Mouse (Mus musculus): ENCODE data around the gene Plekhg6. TPM values are rescaled to one million over a fixed set of nuclear protein-coding genes. Genes with fewer than 3 reads are reported as not detected.

The Plekhg6 gene
- total RNA-seq, 1 experiment: 1.1 TPM

DNA sequence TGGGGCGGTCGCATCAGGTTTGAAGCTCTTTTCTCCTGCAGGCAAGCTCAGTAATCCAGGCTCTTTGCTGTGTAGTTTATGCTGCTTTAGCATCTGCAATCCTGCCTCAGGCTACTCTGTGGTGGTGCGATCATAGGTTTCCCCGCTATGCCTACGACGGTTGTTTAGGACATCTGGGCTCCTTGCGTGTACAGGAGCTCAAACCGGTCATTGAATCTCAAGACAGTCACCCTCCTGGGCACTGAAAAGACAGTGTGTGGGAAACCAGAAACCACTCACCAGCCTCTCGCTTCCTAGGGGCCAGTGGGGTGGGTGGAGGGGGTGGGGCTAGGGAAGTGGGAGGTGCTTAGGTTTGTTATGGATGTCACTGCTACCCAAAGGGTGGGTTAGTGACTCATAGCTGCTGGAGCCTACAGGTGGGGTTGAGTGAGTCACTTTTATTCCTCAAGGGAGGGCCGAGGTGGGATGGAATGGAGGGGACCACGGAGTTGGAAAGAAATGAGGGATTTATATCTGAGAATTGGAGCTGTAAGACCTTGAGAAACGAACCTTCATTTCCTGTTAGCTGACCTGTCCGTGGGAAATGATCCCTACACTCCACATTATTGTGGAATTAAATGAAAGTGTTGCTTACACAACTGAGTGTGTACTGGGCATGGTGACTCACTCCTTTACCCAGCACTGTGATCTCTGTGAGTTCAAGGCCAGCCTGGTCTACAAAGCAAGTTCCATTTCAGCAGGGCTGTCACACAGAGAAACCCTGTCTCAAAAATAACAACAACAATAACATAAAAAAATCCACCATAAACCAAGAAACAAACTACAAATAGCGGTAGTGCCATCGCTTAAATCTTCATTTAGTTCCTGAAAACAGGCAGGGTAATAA lies 44.9 kb upstream of the Plekhg6 start:
- Histone ChIP-seq H3K36me3 (ENCODE audit: control insufficient read depth, insufficient read depth, low read length, poor library complexity, severe bottlenecking) (no peaks in the 10 kb centered on the region), H3K27ac (ENCODE audit: insufficient read depth, low read depth, low read length, poor library complexity, severe bottlenecking) (no peak overlapping the region), H3K9ac (ENCODE audit: insufficient read depth, low read depth, low read length, poor library complexity, severe bottlenecking) (no peak overlapping the region; the same call in 1 of the 2 replicates), H3K9me3 (ENCODE audit: control insufficient read depth, insufficient read depth, low read depth, low read length) (no peaks in the 10 kb centered on the region), H3K4me3 (ENCODE audit: insufficient read depth in 1 of 2, low read depth in 1 of 2, low read length in 2 of 2, poor library complexity in 1 of 2, severe bottlenecking in 1 of 2) (peak overlapping the region; percentile 42 to 53), H3K4me1 (ENCODE audit: control insufficient read depth in 2 of 2, insufficient read depth in 2 of 2, low read length in 2 of 2, poor library complexity in 1 of 2) (peaks cover 4 to 32% of the 10 kb centered on the region in 2 experiments)
- no peak for TF ChIP-seq ZNF384 (IDR thresholded peaks at IDR 0.05; ENCODE audit: low read depth, low read length)
- TF ChIP-seq HCFC1 (IDR thresholded peaks at IDR 0.05; ENCODE audit: borderline replicate concordance, insufficient read depth, low read length): no peak
- no peak for TF ChIP-seq ZC3H11A (IDR thresholded peaks at IDR 0.05; ENCODE audit: borderline replicate concordance, low read depth, low read length)
- TF ChIP-seq MAFK (IDR thresholded peaks at IDR 0.05; ENCODE audit: insufficient read depth, low read depth, low read length): no peak
- TF ChIP-seq CHD2 (IDR thresholded peaks at IDR 0.05; ENCODE audit: low read depth, low read length): no peak
- in situ Hi-C loops (cut with MboI; ENCODE audit: low sequenced_read_pairs in 2 of 2, unreplicated experiment in 2 of 2): loop anchor here in 1 of 2 experiments (10.0 kb wide), 2 partner anchors 61 to 179 kb away; no protein-coding TSS in a partner anchor
- no peak for DNase-seq (ENCODE audit: low read depth, low spot score)

DNA sequence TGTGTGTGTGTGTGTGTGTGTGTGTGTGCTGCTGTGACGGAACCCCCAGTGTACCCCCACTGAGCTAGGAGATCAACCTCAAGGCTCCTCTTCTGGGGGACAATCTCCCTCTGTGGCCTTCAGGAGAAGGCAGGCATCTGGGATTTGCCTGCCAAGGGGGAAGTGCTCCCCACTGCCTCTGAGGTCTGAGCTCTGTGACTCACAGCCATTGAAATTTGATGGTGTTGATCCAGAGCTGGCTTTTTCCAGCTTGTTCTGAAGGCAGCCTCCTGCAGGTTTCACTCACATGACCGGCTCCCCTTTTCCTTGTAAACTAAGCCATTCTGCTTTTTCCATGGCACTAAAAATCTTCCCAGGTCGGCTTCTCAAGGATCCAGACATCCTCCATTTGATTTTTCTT lies 43.6 kb upstream of the Plekhg6 start:
- no peak for DNase-seq (ENCODE audit: low read depth, low spot score)
- H3K4me1 ChIP-seq (ENCODE audit: control insufficient read depth in 2 of 2, insufficient read depth in 2 of 2, low read length in 2 of 2, poor library complexity in 1 of 2): peaks cover 6 to 31% of the 10 kb centered on the region in 2 experiments

DNA sequence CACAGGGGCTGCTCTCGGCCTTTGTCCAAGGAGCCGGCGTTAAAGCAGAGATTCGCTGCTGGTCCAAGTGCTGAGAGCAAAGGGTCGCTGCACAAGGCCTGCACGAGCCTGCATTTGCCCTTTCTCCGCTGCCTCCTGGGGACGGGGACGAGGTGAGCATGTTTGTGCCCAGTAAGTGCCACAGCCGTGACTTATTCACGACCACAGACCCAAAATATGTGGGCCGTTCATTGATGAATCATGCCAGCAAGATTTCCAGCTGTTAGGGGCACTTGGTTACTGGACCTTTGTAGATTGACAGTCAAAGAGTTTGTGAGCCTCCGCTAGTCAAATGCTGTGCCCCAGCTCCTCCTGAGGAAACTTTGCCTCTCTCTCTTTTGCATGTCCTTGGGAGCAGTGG lies 42.9 kb upstream of the Plekhg6 start:
- Histone ChIP-seq H3K9ac (ENCODE audit: insufficient read depth, low read depth, low read length, poor library complexity, severe bottlenecking) (peak overlapping the region; percentile 51), H3K27ac (ENCODE audit: insufficient read depth, low read depth, low read length, poor library complexity, severe bottlenecking) (no peak overlapping the region), H3K36me3 (ENCODE audit: control insufficient read depth, insufficient read depth, low read length, poor library complexity, severe bottlenecking) (no peaks in the 10 kb centered on the region), H3K9me3 (ENCODE audit: control insufficient read depth, insufficient read depth, low read depth, low read length) (no peaks in the 10 kb centered on the region), H3K4me3 (ENCODE audit: insufficient read depth in 1 of 2, low read depth in 1 of 2, low read length in 2 of 2, poor library complexity in 1 of 2, severe bottlenecking in 1 of 2) (peak overlapping the region in 1 of 2 experiments; percentile 11; a peak in 1 of 4 replicates), H3K4me1 (ENCODE audit: control insufficient read depth in 2 of 2, insufficient read depth in 2 of 2, low read length in 2 of 2, poor library complexity in 1 of 2) (peaks cover 6 to 31% of the 10 kb centered on the region in 2 experiments)
- TF ChIP-seq ZC3H11A (IDR thresholded peaks at IDR 0.05; ENCODE audit: borderline replicate concordance, low read depth, low read length): no peak
- TF ChIP-seq CHD2 (IDR thresholded peaks at IDR 0.05; ENCODE audit: low read depth, low read length): no peak
- TF ChIP-seq ZNF384 (IDR thresholded peaks at IDR 0.05; ENCODE audit: low read depth, low read length): no peak
- TF ChIP-seq MAFK (IDR thresholded peaks at IDR 0.05; ENCODE audit: insufficient read depth, low read depth, low read length): no peak
- TF ChIP-seq HCFC1 (IDR thresholded peaks at IDR 0.05; ENCODE audit: borderline replicate concordance, insufficient read depth, low read length): no peak
- no peak for DNase-seq (ENCODE audit: low read depth, low spot score)
- in situ Hi-C loops (cut with MboI; ENCODE audit: low sequenced_read_pairs in 2 of 2, unreplicated experiment in 2 of 2): loop anchor here (5.0 to 10.0 kb wide), 4 partner anchors 59 to 181 kb away; no protein-coding TSS in a partner anchor

More for the DNA sequence above, 43.6 kb upstream of the Plekhg6 start:
- Histone ChIP-seq H3K36me3 (ENCODE audit: control insufficient read depth, insufficient read depth, low read length, poor library complexity, severe bottlenecking) (no peaks in the 10 kb centered on the region), H3K27ac (ENCODE audit: insufficient read depth, low read depth, low read length, poor library complexity, severe bottlenecking) (0 out of 2 replicates have a peak overlapping the region, but pooled peaks have one; percentile 17), H3K9ac (ENCODE audit: insufficient read depth, low read depth, low read length, poor library complexity, severe bottlenecking) (no peak overlapping the region), H3K9me3 (ENCODE audit: control insufficient read depth, insufficient read depth, low read depth, low read length) (no peaks in the 10 kb centered on the region), H3K4me3 (ENCODE audit: insufficient read depth in 1 of 2, low read depth in 1 of 2, low read length in 2 of 2, poor library complexity in 1 of 2, severe bottlenecking in 1 of 2) (no peak overlapping the region)
- TF ChIP-seq MAFK (IDR thresholded peaks at IDR 0.05; ENCODE audit: insufficient read depth, low read depth, low read length) (no peak), CHD2 (IDR thresholded peaks at IDR 0.05; ENCODE audit: low read depth, low read length) (no peak), ZC3H11A (IDR thresholded peaks at IDR 0.05; ENCODE audit: borderline replicate concordance, low read depth, low read length) (no peak), HCFC1 (IDR thresholded peaks at IDR 0.05; ENCODE audit: borderline replicate concordance, insufficient read depth, low read length) (no peak), ZNF384 (IDR thresholded peaks at IDR 0.05; ENCODE audit: low read depth, low read length) (no peak)
- in situ Hi-C loops (cut with MboI; ENCODE audit: low sequenced_read_pairs in 2 of 2, unreplicated experiment in 2 of 2): loop anchor here (5.0 to 10.0 kb wide), 4 partner anchors 59 to 181 kb away; no protein-coding TSS in a partner anchor

DNA sequence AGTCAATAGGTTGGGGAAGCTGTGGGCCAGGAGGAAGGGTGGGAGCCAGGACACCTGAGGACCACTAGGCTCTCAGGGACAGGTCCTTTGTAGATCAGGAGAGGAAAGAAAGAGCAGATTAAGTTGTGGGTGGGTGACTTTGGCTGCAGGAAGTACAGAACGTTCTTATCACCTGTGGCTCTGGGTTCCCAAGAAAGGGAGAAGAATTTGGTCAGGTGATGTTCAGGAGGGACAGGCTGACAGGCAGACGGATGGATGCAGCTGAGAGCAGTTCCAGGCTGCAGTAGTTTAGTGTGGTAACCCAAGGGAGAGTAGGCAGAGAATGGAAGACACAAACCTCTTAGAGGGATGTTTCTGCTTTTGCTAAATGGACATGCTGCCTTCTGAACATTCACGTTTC lies 42.5 kb upstream of the Plekhg6 start:
- Histone ChIP-seq H3K27ac (ENCODE audit: insufficient read depth, low read depth, low read length, poor library complexity, severe bottlenecking) (no peak overlapping the region; the same call in 1 of the 2 replicates), H3K9me3 (ENCODE audit: control insufficient read depth, insufficient read depth, low read depth, low read length) (no peaks in the 10 kb centered on the region), H3K9ac (ENCODE audit: insufficient read depth, low read depth, low read length, poor library complexity, severe bottlenecking) (no peak overlapping the region; the same call in 1 of the 2 replicates), H3K36me3 (ENCODE audit: control insufficient read depth, insufficient read depth, low read length, poor library complexity, severe bottlenecking) (no peaks in the 10 kb centered on the region), H3K4me3 (ENCODE audit: insufficient read depth in 1 of 2, low read depth in 1 of 2, low read length in 2 of 2, poor library complexity in 1 of 2, severe bottlenecking in 1 of 2) (no peak overlapping the region), H3K4me1 (ENCODE audit: control insufficient read depth in 2 of 2, insufficient read depth in 2 of 2, low read length in 2 of 2, poor library complexity in 1 of 2) (peaks cover 6 to 31% of the 10 kb centered on the region in 2 experiments)
- no peak for DNase-seq (ENCODE audit: low read depth, low spot score)
- TF ChIP-seq ZC3H11A (IDR thresholded peaks at IDR 0.05; ENCODE audit: borderline replicate concordance, low read depth, low read length) (no peak), HCFC1 (IDR thresholded peaks at IDR 0.05; ENCODE audit: borderline replicate concordance, insufficient read depth, low read length) (no peak), CHD2 (IDR thresholded peaks at IDR 0.05; ENCODE audit: low read depth, low read length) (no peak), MAFK (IDR thresholded peaks at IDR 0.05; ENCODE audit: insufficient read depth, low read depth, low read length) (no peak), ZNF384 (IDR thresholded peaks at IDR 0.05; ENCODE audit: low read depth, low read length) (no peak)
- in situ Hi-C loops (cut with MboI; ENCODE audit: low sequenced_read_pairs in 2 of 2, unreplicated experiment in 2 of 2): loop anchor here (5.0 to 10.0 kb wide), 4 partner anchors 58 to 182 kb away; no protein-coding TSS in a partner anchor

All from ES-E14 (cell line).